Mouse (Mus musculus) heart, postnatal 10 days (tissue): ENCODE data around the gene Olfr1270. TPM values are rescaled to one million over a fixed set of nuclear protein-coding genes. Genes with fewer than 3 reads are reported as not detected.
"Not testable (repeated sequence)": the region's sequence is repeated elsewhere in the genome, so short reads cannot be mapped to it uniquely, and the experiment has no call there.

Experiments
- DNase-seq, 2 experiments: peaks; one replicate each; pipeline ENCODE4 v3.0.0; 2021
- intact Hi-C: fragments of 180-260 bp; cut with DNase I; formaldehyde crosslinking; loops from one replicate; pipeline ENCODE4 v1.15.1; 2025
- total RNA-seq, 2 experiments: library from RNA; stranded (reverse); gene quantifications; 2 replicates each; pipeline ENCODE4 v1.2.3; 2021

Olfr1270 gene
- total RNA-seq: not detected

GRCm38 (mm10) chr2:90152991-90153390 lies at the start of gene Olfr1270:
Gene Olfr1270, minus strand, starts transcription at chr2:90153091.
- no peak for DNase-seq
- intact Hi-C loops: no loop called here

- DNase-seq, intact Hi-C loops: not testable (repeated sequence)
These were observed 46.7 kb upstream of the Olfr1270 start for GRCm38 (mm10) chr2:90199606-90200005.

GRCm38 (mm10) chr2:90195285-90195684 lies 42.4 kb upstream of the Olfr1270 start:
- intact Hi-C loops: not testable (repeated sequence)

GRCm38 (mm10) chr2:90194750-90195149 lies 41.9 kb upstream of the Olfr1270 start:
- DNase-seq, intact Hi-C loops: not testable (repeated sequence)

More at GRCm38 (mm10) chr2:90195285-90195684, 42.4 kb upstream of the Olfr1270 start:
- not testable (repeated sequence) for DNase-seq

- intact Hi-C loops, DNase-seq: not testable (repeated sequence)
These were observed 34.2 kb upstream of the Olfr1270 start for GRCm38 (mm10) chr2:90187082-90187481.

- DNase-seq, intact Hi-C loops: not testable (repeated sequence)
These were observed 33.2 kb upstream of the Olfr1270 start for GRCm38 (mm10) chr2:90186082-90186481.

GRCm38 (mm10) chr2:90153916-90154315 lies 1.0 kb upstream of the Olfr1270 start:
- no peak for DNase-seq
- intact Hi-C loops: no loop called here

- intact Hi-C loops: no loop called here
These were observed 10.7 kb downstream of the Olfr1270 start, which contains the start of gene Olfr32 for GRCm38 (mm10) chr2:90142196-90142595. Gene Olfr32, minus strand, starts transcription at chr2:90142296.

GRCm38 (mm10) chr2:90121312-90121711 lies 31.6 kb downstream of the Olfr1270 start, which contains the start of gene Olfr1269:
Gene Olfr1269, minus strand, starts transcription at chr2:90121412.
- DNase-seq: no peak
- intact Hi-C loops: no loop called here

More at GRCm38 (mm10) chr2:90142196-90142595, 10.7 kb downstream of the Olfr1270 start, which contains the start of gene Olfr32:
- no peak for DNase-seq

Other genes starting within 250 kb of the Olfr1270 start
- not detected for gene Olfr1258, start 225.8 kb downstream of the Olfr1270 start, total RNA-seq
- not detected for gene Olfr1259, start 204.4 kb downstream of the Olfr1270 start, total RNA-seq
- gene Olfr1260, start 178.8 kb downstream of the Olfr1270 start, total RNA-seq: not detected
- not detected for gene Olfr1261, start 161.9 kb downstream of the Olfr1270 start, total RNA-seq
- gene Olfr1262, start 152.9 kb downstream of the Olfr1270 start, total RNA-seq: not detected
- not detected for gene Olfr1263, start 141.0 kb downstream of the Olfr1270 start, total RNA-seq
- not detected for gene Olfr1264, start 127.5 kb downstream of the Olfr1270 start, total RNA-seq
- not detected for gene Olfr1265, start 117.8 kb downstream of the Olfr1270 start, total RNA-seq
- not detected for gene Olfr140, start 89.5 kb downstream of the Olfr1270 start, total RNA-seq
- not detected for gene Olfr1269, start 31.7 kb downstream of the Olfr1270 start, total RNA-seq
- not detected for gene Olfr32, start 10.8 kb downstream of the Olfr1270 start, total RNA-seq
- gene Olfr1506, start 71.4 kb upstream of the Olfr1270 start, total RNA-seq: not detected
- gene Olfr142, start 104.5 kb upstream of the Olfr1270 start, total RNA-seq: not detected
- gene Olfr1271, start 117.9 kb upstream of the Olfr1270 start, total RNA-seq: not detected
- not detected for gene Olfr1272, start 139.8 kb upstream of the Olfr1270 start, total RNA-seq
- gene Gm13769, start 169.1 kb upstream of the Olfr1270 start, total RNA-seq: under 1 TPM in 1 of 2 experiments, not detected in 1; 0.22 TPM
- gene Olfr1274-ps, start 245.6 kb upstream of the Olfr1270 start, total RNA-seq: not detected